Mouse (Mus musculus): ENCODE data around the gene Gpr108. TPM values are rescaled to one million over a fixed set of nuclear protein-coding genes. Genes with fewer than 3 reads are reported as not detected.

Gpr108 gene
- 20.5 and 24.5 TPM in 2 replicates for polyA plus RNA-seq (2012; rRNA removed)

GRCm38 (mm10) chr17:57248201-57248699 is at the start of gene Gpr108:
Gene Gpr108 (minus strand): TSS chr17:57248446.

GRCm38 (mm10) chr17:57278943-57279590 is 30.8 kb upstream of the Gpr108 start, which contains the start of gene Vav1:
Gene Vav1 (plus strand): TSS chr17:57279100.

GRCm38 (mm10) chr17:57249186-57250181 is 1.2 kb upstream of the Gpr108 start, which contains the start of gene Trip10:
Gene Trip10 (plus strand): TSS chr17:57249455.

GRCm38 (mm10) chr17:57228014-57228413 is 20.2 kb downstream of the Gpr108 start, which contains the start of gene C3:
Gene C3 (minus strand): TSS chr17:57228136.

GRCm38 (mm10) chr17:57194041-57194507 is 54.2 kb downstream of the Gpr108 start, which contains the start of gene Tnfsf14:
Gene Tnfsf14 (minus strand): TSS chr17:57194177.

Other genes starting within 250 kb of the Gpr108 start
- not detected in 2 replicates for gene Pspn, start 248.4 kb downstream of the Gpr108 start, polyA plus RNA-seq (2012; rRNA removed)
- 90.2 and 95.7 TPM in 2 replicates for gene Gtf2f1, start 237.2 kb downstream of the Gpr108 start, polyA plus RNA-seq (2012; rRNA removed)
- gene Gm17949, start 237.0 kb downstream of the Gpr108 start, polyA plus RNA-seq (2012; rRNA removed) = 0.10 TPM in 1 of 2 replicates, not detected in the other
- 104 and 105 TPM in 2 replicates for gene Khsrp, start 216.9 kb downstream of the Gpr108 start, polyA plus RNA-seq (2012; rRNA removed)
- gene Slc25a41, start 206.8 kb downstream of the Gpr108 start, polyA plus RNA-seq (2012; rRNA removed) = 0.08 and 0.11 TPM in 2 replicates
- 2.0 and 2.4 TPM in 2 replicates for gene Crb3, start 189.3 kb downstream of the Gpr108 start, polyA plus RNA-seq (2012; rRNA removed)
- 75.6 and 77.7 TPM in 2 replicates for gene Slc25a23, start 188.6 kb downstream of the Gpr108 start, polyA plus RNA-seq (2012; rRNA removed)
- 5.7 and 5.8 TPM in 2 replicates for gene Dennd1c, start 169.9 kb downstream of the Gpr108 start, polyA plus RNA-seq (2012; rRNA removed)
- 179 and 184 TPM in 2 replicates for gene Tubb4a, start 160.7 kb downstream of the Gpr108 start, polyA plus RNA-seq (2012; rRNA removed)
- gene Tnfsf9, start 143.1 kb downstream of the Gpr108 start, polyA plus RNA-seq (2012; rRNA removed) = 6.9 and 7.3 TPM in 2 replicates
- 0.61 and 0.76 TPM in 2 replicates for gene Cd70, start 98.7 kb downstream of the Gpr108 start, polyA plus RNA-seq (2012; rRNA removed)
- gene Tnfsf14, start 54.3 kb downstream of the Gpr108 start, polyA plus RNA-seq (2012; rRNA removed) = 0.04 and 0.10 TPM in 2 replicates
- gene C3, start 20.3 kb downstream of the Gpr108 start, polyA plus RNA-seq (2012; rRNA removed) = 1.0 and 1.5 TPM in 2 replicates
- gene Trip10, start 1.0 kb upstream of the Gpr108 start, polyA plus RNA-seq (2012; rRNA removed) = 17.2 and 21.5 TPM in 2 replicates
- 1.6 TPM in 2 replicates for gene Vav1, start 30.7 kb upstream of the Gpr108 start, polyA plus RNA-seq (2012; rRNA removed)
- gene Adgre1, start 110.2 kb upstream of the Gpr108 start, polyA plus RNA-seq (2012; rRNA removed) = 3.0 and 4.4 TPM in 2 replicates

Data from central nervous system, embryonic 14 days (tissue).